ENCODE assay signal across 15 mouse cellular contexts in genomic region chr15:80171286-80171685, GRCm38 (mm10). TPM values are rescaled to one million over a fixed set of nuclear protein-coding genes. Genes with fewer than 3 reads are reported as not detected.
DNase-seq lines count a peak whose midpoint lies in the region; ATAC-seq lines count a peak whose summit lies in the region.
"Had no signal": no experiment of that assay in that cellular context is flagged by ENCODE, and none has a peak within 500 bp of the region (broad histone marks: within the 10 kb centered on the region; RNA-seq: fewer than 3 reads in every experiment).

No protein-coding gene starts in this region.

- no peak for DNase-seq in heart, adult 18-20 months
- DNase-seq in lung, postnatal 10 days, result no peak
- DNase-seq in embryonic facial prominence, embryonic 14.5 days (ENCODE audit: low spot score), result peak; percentile 65
- DNase-seq: B cell, adult 2 months; cerebellum, postnatal 25 days; heart, adult 11 months; liver, postnatal 0 days; right cerebral cortex, adult 18-20 months had no signal

- ATAC-seq in heart, embryonic 11.5 days (replicated peaks; ENCODE audit: insufficient number of reproducible peaks, low FRiP score, low TSS enrichment), result no peak
- no peak for ATAC-seq in lung, embryonic 16.5 days (ENCODE audit: low read depth)
- ATAC-seq in embryonic facial prominence, embryonic 14.5 days (ENCODE audit: low read depth), result no peak
- no peak for ATAC-seq in stomach, embryonic 14.5 days (ENCODE audit: insufficient number of reproducible peaks, insufficient read depth, low FRiP score, low read depth)
- no peak for ATAC-seq in megakaryocyte progenitor cell, adult 5-6 weeks (replicated peaks; ENCODE audit: poor library complexity)
- ATAC-seq in activated CD4-positive, CD25-positive, alpha-beta regulatory T cell, adult 4 months, result no peak
- ATAC-seq: forebrain, embryonic 16.5 days; liver, postnatal 0 days had no signal

- no peak overlapping the region for H3K4me3 ChIP-seq in heart, embryonic 11.5 days (ENCODE audit: low read depth, low read length)
- no peak overlapping the region for H3K4me3 ChIP-seq in lung, embryonic 16.5 days (ENCODE audit: low read length)
- H3K4me3 ChIP-seq in embryonic facial prominence, embryonic 14.5 days (ENCODE audit: low read depth, low read length), result no peak overlapping the region
- H3K4me3 ChIP-seq in stomach, embryonic 14.5 days (ENCODE audit: low read depth, low read length), result no peak overlapping the region
- H3K4me3 ChIP-seq: hindbrain, embryonic 15.5 days had no signal

- no peaks in the 10 kb centered on the region for H3K9me3 ChIP-seq in heart, embryonic 11.5 days (replicated peaks; ENCODE audit: control insufficient read depth, low read length)
- H3K9me3 ChIP-seq in lung, embryonic 16.5 days (ENCODE audit: control insufficient read depth, low read length), result no peaks in the 10 kb centered on the region
- no peaks in the 10 kb centered on the region for H3K9me3 ChIP-seq in embryonic facial prominence, embryonic 14.5 days (ENCODE audit: control insufficient read depth, low read length)
- no peaks in the 10 kb centered on the region for H3K9me3 ChIP-seq in stomach, embryonic 14.5 days (ENCODE audit: control insufficient read depth, low read depth, low read length)
- H3K9me3 ChIP-seq: hindbrain, embryonic 15.5 days had no signal

- H3K9ac ChIP-seq in heart, embryonic 11.5 days (ENCODE audit: low read depth, low read length), result no peak overlapping the region
- H3K9ac ChIP-seq in lung, embryonic 16.5 days (ENCODE audit: low read length), result no peak overlapping the region
- 0 out of 2 replicates have a peak overlapping the region, but pooled peaks have one; percentile 1 for H3K9ac ChIP-seq in embryonic facial prominence, embryonic 14.5 days (ENCODE audit: low read depth, low read length)
- H3K9ac ChIP-seq in stomach, embryonic 14.5 days (replicated peaks; ENCODE audit: low read depth, low read length), result no peak overlapping the region
- H3K9ac ChIP-seq: hindbrain, embryonic 15.5 days; liver, postnatal 0 days had no signal

- no peaks in the 10 kb centered on the region for H3K36me3 ChIP-seq in heart, embryonic 11.5 days (ENCODE audit: control insufficient read depth, insufficient read depth, low read length)
- H3K36me3 ChIP-seq in lung, embryonic 16.5 days (ENCODE audit: control insufficient read depth, insufficient read depth, low read length), result no peaks in the 10 kb centered on the region
- no peaks in the 10 kb centered on the region for H3K36me3 ChIP-seq in embryonic facial prominence, embryonic 14.5 days (ENCODE audit: control insufficient read depth, insufficient read depth, low read length)
- H3K36me3 ChIP-seq in stomach, embryonic 14.5 days (ENCODE audit: control insufficient read depth, insufficient read depth, low read length), result no peaks in the 10 kb centered on the region
- H3K36me3 ChIP-seq: hindbrain, embryonic 15.5 days had no signal

- H3K27me3 ChIP-seq in heart, embryonic 11.5 days (ENCODE audit: control insufficient read depth, insufficient read depth, low read length), result peaks cover 22% of the 10 kb centered on the region
- no peaks in the 10 kb centered on the region for H3K27me3 ChIP-seq in lung, embryonic 16.5 days (ENCODE audit: control insufficient read depth, insufficient read depth, low read depth, low read length)
- H3K27me3 ChIP-seq in embryonic facial prominence, embryonic 14.5 days (replicated peaks; ENCODE audit: control insufficient read depth, insufficient read depth, low read length), result no peaks in the 10 kb centered on the region
- no peaks in the 10 kb centered on the region for H3K27me3 ChIP-seq in stomach, embryonic 14.5 days (ENCODE audit: control insufficient read depth, insufficient read depth, low read length)
- H3K27me3 ChIP-seq: hindbrain, embryonic 15.5 days had no signal

- peak overlapping the region; percentile 12 for H3K4me2 ChIP-seq in heart, embryonic 11.5 days
- 0 out of 2 replicates have a peak overlapping the region, but pooled peaks have one; percentile 0 for H3K4me2 ChIP-seq in lung, embryonic 16.5 days (ENCODE audit: low read depth, low read length)
- H3K4me2 ChIP-seq in embryonic facial prominence, embryonic 14.5 days (ENCODE audit: low read depth, low read length), result peak overlapping the region; percentile 10; the same call in 1 of the 2 replicates
- H3K4me2 ChIP-seq in stomach, embryonic 14.5 days (replicated peaks; ENCODE audit: low read depth, low read length), result peak overlapping the region; percentile 13; the same call in 1 of the 2 replicates
- H3K4me2 ChIP-seq: hindbrain, embryonic 15.5 days had no signal

- peaks cover 7% of the 10 kb centered on the region; the same call in 1 of the 2 replicates for H3K4me1 ChIP-seq in heart, embryonic 11.5 days (ENCODE audit: control insufficient read depth, insufficient read depth, low read length)
- peaks cover 24% of the 10 kb centered on the region for H3K4me1 ChIP-seq in lung, embryonic 16.5 days (replicated peaks; ENCODE audit: control insufficient read depth, insufficient read depth, low read length)
- peaks cover 22% of the 10 kb centered on the region for H3K4me1 ChIP-seq in embryonic facial prominence, embryonic 14.5 days (ENCODE audit: control insufficient read depth, insufficient read depth, low read length)
- peaks cover 31% of the 10 kb centered on the region for H3K4me1 ChIP-seq in stomach, embryonic 14.5 days (ENCODE audit: control insufficient read depth, insufficient read depth, low read length)

- 2% methylated on average over 8 of the region's 8 CpGs for WGBS in heart, embryonic 11.5 days (ENCODE audit: insufficient replicate concordance)
- 3% methylated on average over 8 of the region's 8 CpGs for WGBS in lung, embryonic 16.5 days
- 5% methylated on average over 8 of the region's 8 CpGs for WGBS in embryonic facial prominence, embryonic 14.5 days
- 6% methylated on average over 8 of the region's 8 CpGs for WGBS in stomach, embryonic 14.5 days

- no peak overlapping the region for H3K27ac ChIP-seq in heart, embryonic 11.5 days (ENCODE audit: low read depth, low read length)
- no peak overlapping the region for H3K27ac ChIP-seq in lung, embryonic 16.5 days (ENCODE audit: low read length)
- no peak overlapping the region; the same call in 1 of the 2 replicates for H3K27ac ChIP-seq in embryonic facial prominence, embryonic 14.5 days (replicated peaks; ENCODE audit: low read depth, low read length)
- peak overlapping the region; percentile 49; the same call in 1 of the 2 replicates for H3K27ac ChIP-seq in stomach, embryonic 14.5 days (ENCODE audit: low read length)
- H3K27ac ChIP-seq: hindbrain, embryonic 15.5 days had no signal

RNA-seq across cellular contexts. Expression of gene Mgat3, which starts 2.2 kb away (rescaled TPM):
- polyA plus RNA-seq in heart, embryonic 11.5 days (2014; fragmentation: Nextera tagmentation; extraction: Ambion mirVana), result 1.8 and 2.1 TPM in 2 replicates
- total RNA-seq in heart, adult 18-20 months (2021), result 1 to 10 TPM; 4.3 to 5.2 TPM
- 3.9 and 4.3 TPM in 2 replicates for polyA plus RNA-seq in lung, embryonic 16.5 days (2015; fragmentation: Nextera tagmentation; extraction: Ambion mirVana)
- 7.3 and 7.8 TPM in 2 replicates for polyA plus RNA-seq in embryonic facial prominence, embryonic 14.5 days (2014; fragmentation: Nextera tagmentation; extraction: Ambion mirVana)
- polyA plus RNA-seq in stomach, embryonic 14.5 days (2014; fragmentation: Nextera tagmentation; extraction: Ambion mirVana), result 12.8 and 13.7 TPM in 2 replicates
- total RNA-seq in megakaryocyte progenitor cell, adult 5-6 weeks (2015), result not detected in 2 replicates
- total RNA-seq in megakaryocyte progenitor cell, adult 5-6 weeks (2017), result not detected in 2 replicates
- polyA plus RNA-seq in activated CD4-positive, CD25-positive, alpha-beta regulatory T cell, adult 4 months (2017; shearing (Covaris generic)), result under 1 TPM in 1 of 2 experiments, not detected in 1; 0.13 TPM

RNA-seq across cellular contexts. Expression of gene Tab1, which starts 38.4 kb away (rescaled TPM):
- polyA plus RNA-seq in heart, embryonic 11.5 days (2014; fragmentation: Nextera tagmentation; extraction: Ambion mirVana), result 18.8 and 25.1 TPM in 2 replicates
- total RNA-seq in heart, adult 18-20 months (2021), result 10 to 100 TPM; 14.8 to 18.4 TPM
- polyA plus RNA-seq in lung, embryonic 16.5 days (2015; fragmentation: Nextera tagmentation; extraction: Ambion mirVana), result 31.5 and 33.5 TPM in 2 replicates
- polyA plus RNA-seq in embryonic facial prominence, embryonic 14.5 days (2014; fragmentation: Nextera tagmentation; extraction: Ambion mirVana), result 27.6 and 36.3 TPM in 2 replicates
- 32.2 and 34.9 TPM in 2 replicates for polyA plus RNA-seq in stomach, embryonic 14.5 days (2014; fragmentation: Nextera tagmentation; extraction: Ambion mirVana)
- total RNA-seq in megakaryocyte progenitor cell, adult 5-6 weeks (2015), result 4.0 and 6.0 TPM in 2 replicates
- total RNA-seq in megakaryocyte progenitor cell, adult 5-6 weeks (2017), result 15.7 and 19.2 TPM in 2 replicates
- polyA plus RNA-seq in activated CD4-positive, CD25-positive, alpha-beta regulatory T cell, adult 4 months (2017; shearing (Covaris generic)), result 10 to 100 TPM; 10.7 to 14.5 TPM
